Mouse (Mus musculus): ENCODE data around the gene Rab12. TPM values are rescaled to one million over a fixed set of nuclear protein-coding genes. Genes with fewer than 3 reads are reported as not detected.

Gene Rab12
- total and polyA plus RNA-seq, 3 experiments, result 9.9 to 46.7 (median 25.5) TPM

DNA sequence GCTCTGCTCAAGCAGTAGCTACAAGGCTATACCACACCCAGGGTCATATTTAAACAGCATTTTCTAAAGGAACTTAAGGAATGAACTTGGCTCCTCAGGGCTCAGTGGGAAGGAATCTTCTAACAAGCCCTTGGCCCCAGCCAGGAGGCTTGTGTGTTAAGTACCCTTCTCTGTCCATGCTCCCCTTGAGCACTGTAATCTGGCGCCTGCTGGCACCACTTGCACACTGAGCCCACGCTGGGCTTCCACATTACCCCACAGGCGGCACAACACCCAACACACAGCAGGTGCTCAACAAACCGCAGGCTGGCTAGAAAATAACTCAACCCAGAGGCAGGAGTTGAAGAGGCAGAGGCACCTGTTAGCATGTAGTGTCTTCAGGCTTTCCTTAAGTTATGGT lies 2.6 kb downstream of the Rab12 start:
- H3K4me1 ChIP-seq (ENCODE audit: insufficient read depth, low read depth, low read length), result peaks cover 35% of the 10 kb centered on the region
- no peak overlapping the region; the same call in 1 of the 2 replicates for H3K4me3 ChIP-seq (ENCODE audit: low read depth, low read length)
- no peak for DNase-seq (ENCODE audit: low spot score)
- TF ChIP-seq TAL1 (conservative IDR thresholded peaks at IDR 0.05; ENCODE audit: low read depth, low read length) (no peak), POLR2AphosphoS5 (IDR thresholded peaks at IDR 0.05; ENCODE audit: insufficient replicate concordance, low read depth, low read length) (no peak), GATA1 (IDR thresholded peaks at IDR 0.05; ENCODE audit: borderline replicate concordance, low read length) (no peak), CTCF (IDR thresholded peaks at IDR 0.05; ENCODE audit: low read depth, low read length) (no peak), GATA2 (IDR thresholded peaks at IDR 0.05; ENCODE audit: borderline replicate concordance, low read depth, low read length) (no peak)
- H3K9me3 ChIP-seq (replicated peaks), result no peaks in the 10 kb centered on the region
- H3K27me3 ChIP-seq (ENCODE audit: insufficient read depth, low read length), result no peaks in the 10 kb centered on the region
- peaks cover 42% of the 10 kb centered on the region for H3K36me3 ChIP-seq (replicated peaks)
- no peak for ATAC-seq (ENCODE audit: extremely low read depth, insufficient number of reproducible peaks, low FRiP score, poor library complexity, severe bottlenecking)

DNA sequence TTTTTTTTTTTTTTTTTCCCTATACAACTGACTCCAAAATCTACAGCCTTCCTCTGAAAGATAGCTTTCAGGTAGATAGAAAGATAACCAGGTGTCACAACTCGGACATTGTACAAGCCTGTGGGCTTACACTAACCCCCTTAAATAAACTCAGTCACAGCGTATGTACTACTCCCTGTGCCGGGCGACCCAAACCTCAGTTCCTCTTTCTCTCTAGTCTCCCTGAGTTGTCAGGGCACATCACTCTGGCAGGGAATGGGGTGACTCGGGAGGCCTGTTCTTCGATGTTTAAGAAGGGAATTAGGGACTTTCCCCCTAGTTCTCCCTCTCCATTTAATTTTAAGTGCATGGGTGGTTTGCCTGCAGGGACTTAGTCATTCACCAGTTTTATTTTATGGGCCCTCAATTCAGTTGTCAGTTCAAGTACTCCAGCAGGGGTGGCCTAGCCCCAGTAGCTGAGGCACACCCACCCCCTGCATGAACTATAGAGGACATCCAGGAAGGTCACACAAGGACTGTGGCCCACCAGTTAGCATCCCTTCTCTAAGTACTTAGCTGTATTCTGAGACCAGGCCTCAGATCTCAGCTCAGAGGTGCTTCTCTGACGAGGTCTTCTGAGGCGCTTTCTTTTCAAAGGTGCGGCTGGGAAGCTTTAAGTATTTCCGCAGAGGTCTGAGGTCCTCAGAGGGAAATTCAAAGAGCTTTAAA lies 5.1 kb downstream of the Rab12 start:
- ATAC-seq (ENCODE audit: extremely low read depth, insufficient number of reproducible peaks, low FRiP score, poor library complexity, severe bottlenecking) (no peak; the same call in 1 of the 2 replicates), DNase-seq (ENCODE audit: low spot score) (no peak)
- Histone ChIP-seq H3K9me3 (replicated peaks) (no peaks in the 10 kb centered on the region), H3K27me3 (ENCODE audit: insufficient read depth, low read length) (no peaks in the 10 kb centered on the region), H3K4me3 (ENCODE audit: low read depth, low read length) (no peak overlapping the region), H3K4me1 (ENCODE audit: insufficient read depth, low read depth, low read length) (peaks cover 38% of the 10 kb centered on the region), H3K36me3 (replicated peaks) (peaks cover 67% of the 10 kb centered on the region)
- TF ChIP-seq CTCF (IDR thresholded peaks at IDR 0.05; ENCODE audit: low read depth, low read length) (no peak), GATA2 (IDR thresholded peaks at IDR 0.05; ENCODE audit: borderline replicate concordance, low read depth, low read length) (no peak), POLR2AphosphoS5 (IDR thresholded peaks at IDR 0.05; ENCODE audit: insufficient replicate concordance, low read depth, low read length) (no peak), TAL1 (conservative IDR thresholded peaks at IDR 0.05; ENCODE audit: low read depth, low read length) (no peak), GATA1 (IDR thresholded peaks at IDR 0.05; ENCODE audit: borderline replicate concordance, low read length) (no peak)

- Histone ChIP-seq H3K9me3 (replicated peaks) (no peaks in the 10 kb centered on the region), H3K36me3 (replicated peaks) (peaks cover 81% of the 10 kb centered on the region), H3K4me3 (ENCODE audit: low read depth, low read length) (no peak overlapping the region), H3K27me3 (ENCODE audit: insufficient read depth, low read length) (no peaks in the 10 kb centered on the region), H3K4me1 (ENCODE audit: insufficient read depth, low read depth, low read length) (peaks cover 25% of the 10 kb centered on the region)
- ATAC-seq (ENCODE audit: extremely low read depth, insufficient number of reproducible peaks, low FRiP score, poor library complexity, severe bottlenecking), result no peak
- DNase-seq (ENCODE audit: low spot score), result no peak
- no peak for TF ChIP-seq POLR2AphosphoS5 (IDR thresholded peaks at IDR 0.05; ENCODE audit: insufficient replicate concordance, low read depth, low read length)
- no peak for TF ChIP-seq CTCF (IDR thresholded peaks at IDR 0.05; ENCODE audit: low read depth, low read length)
- no peak for TF ChIP-seq TAL1 (conservative IDR thresholded peaks at IDR 0.05; ENCODE audit: low read depth, low read length)
- no peak for TF ChIP-seq GATA1 (IDR thresholded peaks at IDR 0.05; ENCODE audit: borderline replicate concordance, low read length)
- TF ChIP-seq GATA2 (IDR thresholded peaks at IDR 0.05; ENCODE audit: borderline replicate concordance, low read depth, low read length), result no peak
Observed at GRCm38 (mm10) chr17:66512202-66512956, 7.2 kb downstream of the Rab12 start.

GRCm38 (mm10) chr17:66510221-66510683 lies 9.3 kb downstream of the Rab12 start:
- H3K27me3 ChIP-seq (ENCODE audit: insufficient read depth, low read length), result no peaks in the 10 kb centered on the region
- peaks cover 87% of the 10 kb centered on the region for H3K36me3 ChIP-seq (replicated peaks)
- ATAC-seq (ENCODE audit: extremely low read depth, insufficient number of reproducible peaks, low FRiP score, poor library complexity, severe bottlenecking), result no peak
- DNase-seq (ENCODE audit: low spot score), result no peak
- no peaks in the 10 kb centered on the region for H3K9me3 ChIP-seq (replicated peaks)
- peaks cover 17% of the 10 kb centered on the region for H3K4me1 ChIP-seq (ENCODE audit: insufficient read depth, low read depth, low read length)
- no peak overlapping the region for H3K4me3 ChIP-seq (ENCODE audit: low read depth, low read length)
- TF ChIP-seq POLR2AphosphoS5 (IDR thresholded peaks at IDR 0.05; ENCODE audit: insufficient replicate concordance, low read depth, low read length) (no peak), CTCF (IDR thresholded peaks at IDR 0.05; ENCODE audit: low read depth, low read length) (no peak), TAL1 (conservative IDR thresholded peaks at IDR 0.05; ENCODE audit: low read depth, low read length) (no peak), GATA2 (IDR thresholded peaks at IDR 0.05; ENCODE audit: borderline replicate concordance, low read depth, low read length) (no peak), GATA1 (IDR thresholded peaks at IDR 0.05; ENCODE audit: borderline replicate concordance, low read length) (no peak)

GRCm38 (mm10) chr17:66507049-66507954 lies 12.2 kb downstream of the Rab12 start:
- Histone ChIP-seq H3K4me1 (ENCODE audit: insufficient read depth, low read depth, low read length) (peaks cover 13% of the 10 kb centered on the region), H3K36me3 (replicated peaks) (peaks cover 85% of the 10 kb centered on the region), H3K4me3 (ENCODE audit: low read depth, low read length) (no peak overlapping the region), H3K27me3 (ENCODE audit: insufficient read depth, low read length) (no peaks in the 10 kb centered on the region), H3K9me3 (replicated peaks) (no peaks in the 10 kb centered on the region)
- DNase-seq (ENCODE audit: low spot score), result no peak
- no peak for ATAC-seq (ENCODE audit: extremely low read depth, insufficient number of reproducible peaks, low FRiP score, poor library complexity, severe bottlenecking)
- TF ChIP-seq TAL1 (conservative IDR thresholded peaks at IDR 0.05; ENCODE audit: low read depth, low read length) (no peak), CTCF (IDR thresholded peaks at IDR 0.05; ENCODE audit: low read depth, low read length) (no peak), POLR2AphosphoS5 (IDR thresholded peaks at IDR 0.05; ENCODE audit: insufficient replicate concordance, low read depth, low read length) (no peak), GATA2 (IDR thresholded peaks at IDR 0.05; ENCODE audit: borderline replicate concordance, low read depth, low read length) (no peak), GATA1 (IDR thresholded peaks at IDR 0.05; ENCODE audit: borderline replicate concordance, low read length) (no peak)

Measured in G1E (cell line).